Mouse (Mus musculus) lung, adult 2 months (tissue): Measurements from ENCODE around the gene Dao. TPM values are rescaled to one million over a fixed set of nuclear protein-coding genes. Genes with fewer than 3 reads are reported as not detected.

ENCODE experiments used
- DNase-seq: peaks from one replicate; pipeline ENCODE4 v3.0.0; 2022
- H3K4me1 ChIP-seq: fragments of 200-500 bp; 2 replicates; pipeline ENCODE4 v1.6.1; 2011; ENCODE audit warnings: low read length; ENCODE audit not compliant: control insufficient read depth, insufficient read depth
- H3K4me3 ChIP-seq: fragments of 200-500 bp; replicated peaks from 2 replicates; pipeline ENCODE3; 2011; ENCODE audit warnings: low read depth, mild to moderate bottlenecking, control low read depth, low read length; ENCODE audit errors: extremely low read depth
- CTCF ChIP-seq: fragments of 200-500 bp; IDR thresholded peaks from 2 replicates; pipeline ENCODE4 v1.5.1; 2011; ENCODE audit warnings: mild to moderate bottlenecking, low read length, control low read depth; ENCODE audit not compliant: insufficient read depth
- POLR2A ChIP-seq: fragments of 200-500 bp; IDR thresholded peaks from 2 replicates; pipeline ENCODE4 v1.6.1; 2011; ENCODE audit warnings: low read depth, mild to moderate bottlenecking, control low read depth, low read length, borderline replicate concordance; ENCODE audit errors: extremely low read depth
- WGBS: fragments of 180-500 bp; shearing (Covaris S2); methylation state at CpG from one replicate; pipeline ENCODE4 v1.1.7; 2018; 5-methylcytosine and 5-hydroxymethylcytosine counted together
- polyA plus RNA-seq: library from polyadenylated mRNA; depleted of rRNA; stranded (reverse); fragments of >200 nt; gene quantifications from 2 replicates; pipeline ENCODE4 v1.2.3, GENCODE M21; 2012; rRNA removed

Gene Dao
- polyA plus RNA-seq, 1 experiment: 0.17 TPM

- 40% methylated on average over 6 of the region's 6 CpGs for WGBS
- Histone ChIP-seq H3K4me3 (no peak overlapping the region), H3K4me1 (no peaks in the 10 kb centered on the region)
- DNase-seq: no peak
- no peak for TF ChIP-seq POLR2A
- TF ChIP-seq CTCF: no peak
Observed at GRCm38 (mm10) chr5:114066601-114067000, 63.1 kb downstream of the Dao start.

GRCm38 (mm10) chr5:114067543-114067942, 64.0 kb downstream of the Dao start:
- H3K4me1 ChIP-seq: no peaks in the 10 kb centered on the region
- WGBS: 83% methylated on average over 9 of the region's 9 CpGs
- no peak overlapping the region for H3K4me3 ChIP-seq
- no peak for DNase-seq
- TF ChIP-seq POLR2A (no peak), CTCF (no peak)

GRCm38 (mm10) chr5:114067982-114068381, 64.5 kb downstream of the Dao start:
- H3K4me1 ChIP-seq: no peaks in the 10 kb centered on the region
- WGBS: 61% methylated on average over 9 of the region's 9 CpGs
- TF ChIP-seq CTCF (no peak), POLR2A (no peak)
- H3K4me3 ChIP-seq: no peak overlapping the region
- no peak for DNase-seq

GRCm38 (mm10) chr5:114070858-114071257, 67.4 kb downstream of the Dao start:
- Histone ChIP-seq H3K4me1 (no peaks in the 10 kb centered on the region), H3K4me3 (no peak overlapping the region)
- DNase-seq: no peak
- TF ChIP-seq CTCF (no peak), POLR2A (no peak)
- 91% methylated on average over 4 of the region's 4 CpGs for WGBS

- no peak for DNase-seq
- Histone ChIP-seq H3K4me1 (no peaks in the 10 kb centered on the region), H3K4me3 (no peak overlapping the region)
- WGBS: 41% methylated on average over 2 of the region's 2 CpGs
- TF ChIP-seq CTCF (no peak), POLR2A (no peak)
Observed at GRCm38 (mm10) chr5:114072262-114072661, 68.8 kb downstream of the Dao start.

Other genes starting within 250 kb of the Dao start
- 20.2 and 24.2 TPM in 2 replicates for gene Sart3, start 231.2 kb upstream of the Dao start, polyA plus RNA-seq
- 115 and 118 TPM in 2 replicates for gene Iscu, start 231.0 kb upstream of the Dao start, polyA plus RNA-seq
- gene Tmem119, start 203.2 kb upstream of the Dao start, polyA plus RNA-seq: 59.9 and 72.5 TPM in 2 replicates
- gene Selplg, start 171.1 kb upstream of the Dao start, polyA plus RNA-seq: 96.6 and 100 TPM in 2 replicates
- 86.7 and 104 TPM in 2 replicates for gene Coro1c, start 94.9 kb upstream of the Dao start, polyA plus RNA-seq
- 22.1 and 27.3 TPM in 2 replicates for gene Ssh1, start 9.8 kb upstream of the Dao start, polyA plus RNA-seq
- gene Usp30, start 61.8 kb downstream of the Dao start, polyA plus RNA-seq: 17.0 and 19.7 TPM in 2 replicates
- gene Svop, start 87.9 kb downstream of the Dao start, polyA plus RNA-seq: not detected in 2 replicates
- gene Alkbh2, start 124.5 kb downstream of the Dao start, polyA plus RNA-seq: 7.7 and 8.6 TPM in 2 replicates
- 2.2 and 3.0 TPM in 2 replicates for gene Ung, start 126.7 kb downstream of the Dao start, polyA plus RNA-seq
- 20.0 and 37.5 TPM in 2 replicates for gene Acacb, start 142.8 kb downstream of the Dao start, polyA plus RNA-seq